Mouse (Mus musculus) E14TG2a.4 (cell line): ENCODE data around the gene Adcy10.

Source experiments
- CTCF ChIP-seq: conservative IDR thresholded peaks from 2 replicates; pipeline ENCODE4 v1.5.1; 2014; ENCODE audit warnings: low read length
- NANOG ChIP-seq: IDR thresholded peaks from 2 replicates; pipeline ENCODE4 v1.6.1; 2014; ENCODE audit warnings: borderline replicate concordance, low read length, mixed read lengths

DNA sequence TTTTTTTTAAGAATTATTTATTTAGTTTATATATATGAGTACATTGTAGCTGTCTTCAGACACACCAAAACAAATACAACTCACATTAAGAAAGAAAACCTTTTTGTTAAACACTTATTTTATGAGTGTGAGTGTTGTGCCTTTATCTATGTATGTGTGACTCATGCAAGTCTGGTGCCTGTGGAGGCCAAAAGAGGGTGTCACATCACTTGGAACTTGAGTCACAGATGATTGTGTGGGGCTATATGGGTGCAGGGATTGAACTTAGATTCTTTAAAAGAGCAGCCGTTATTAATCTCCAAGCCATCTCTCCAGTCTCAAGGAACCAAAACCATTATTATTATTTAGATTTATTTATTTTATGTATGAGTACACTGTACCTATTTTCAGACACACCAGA lies 101.4 kb downstream of the Adcy10 start:
- TF ChIP-seq CTCF (no peak), NANOG (no peak)
